Mouse (Mus musculus) T-cell, adult 66 days (primary cell): ENCODE results near the gene Clasrp. TPM values are rescaled to one million over a fixed set of nuclear protein-coding genes. Genes with fewer than 3 reads are reported as not detected.

ENCODE experiments used
- total RNA-seq, 2 experiments: library from RNA; stranded (reverse); gene quantifications; 3 replicates in 1 of 2; 4 replicates in 1 of 2; pipeline ENCODE4 v1.2.4; 2023

Clasrp gene
- total RNA-seq = 10 to 100 TPM; 85.5 to 85.6 TPM

DNA sequence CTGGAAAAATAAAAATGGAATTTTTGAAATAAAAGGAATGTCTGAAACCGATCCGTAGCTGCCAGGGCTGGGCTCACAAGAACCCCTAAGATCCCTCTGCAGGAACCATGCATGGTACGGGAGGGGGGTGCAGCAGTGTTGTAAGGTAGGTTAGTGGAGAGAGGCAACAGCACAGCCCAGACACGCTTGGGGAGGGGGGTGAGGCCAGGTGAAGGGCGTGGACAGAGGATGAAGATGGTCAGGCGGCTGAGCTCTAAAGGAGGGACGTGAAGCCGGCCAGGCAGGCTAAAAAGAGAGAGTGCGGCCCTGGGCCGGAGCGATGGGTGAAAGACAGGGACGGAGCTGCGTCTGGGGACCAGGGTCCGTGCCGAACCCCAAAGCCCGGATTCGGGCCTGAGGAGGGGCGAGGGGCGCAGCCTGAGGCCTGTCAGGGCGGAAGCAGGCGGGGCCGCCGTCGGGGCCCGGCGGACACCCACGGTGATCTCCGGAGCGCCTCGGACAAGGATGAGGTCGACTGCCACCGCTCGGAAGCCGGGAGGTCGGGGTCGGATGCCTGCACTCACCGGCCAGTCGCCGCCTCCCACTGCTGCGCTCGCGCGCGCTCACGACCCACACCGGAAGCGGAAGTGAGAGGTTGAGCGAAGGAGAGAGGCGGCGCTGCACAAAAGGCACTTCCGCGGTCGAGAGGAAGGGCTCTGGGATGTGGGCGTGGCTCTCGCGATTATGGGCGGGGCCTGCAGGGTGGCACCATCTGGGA is at the start of gene Clasrp:
Gene Clasrp (minus strand): TSS at position 638 of the 757 bp plus-strand sequence.

DNA sequence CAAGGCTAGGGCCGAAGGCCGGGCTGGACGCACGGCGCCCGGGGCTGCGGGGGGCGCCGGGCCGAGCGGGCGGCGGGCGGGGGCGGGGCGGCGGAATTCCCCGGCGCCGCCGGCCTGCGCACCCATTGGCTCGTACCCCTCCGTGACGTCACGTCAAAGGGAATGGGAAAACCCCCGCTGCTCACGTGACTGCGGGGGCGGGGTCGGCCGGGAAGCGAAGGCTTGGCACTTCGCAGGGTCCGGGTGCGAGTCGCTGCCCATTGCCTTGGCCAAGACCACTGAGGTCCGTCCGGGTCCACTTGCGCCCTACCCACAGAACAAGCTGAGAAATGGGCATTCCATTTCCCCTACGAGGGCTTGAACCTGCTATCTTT is 25.1 kb upstream of the Clasrp start, which contains the start of gene Relb:
Gene Relb (minus strand): TSS at position 78 of the 374 bp plus-strand sequence.

DNA sequence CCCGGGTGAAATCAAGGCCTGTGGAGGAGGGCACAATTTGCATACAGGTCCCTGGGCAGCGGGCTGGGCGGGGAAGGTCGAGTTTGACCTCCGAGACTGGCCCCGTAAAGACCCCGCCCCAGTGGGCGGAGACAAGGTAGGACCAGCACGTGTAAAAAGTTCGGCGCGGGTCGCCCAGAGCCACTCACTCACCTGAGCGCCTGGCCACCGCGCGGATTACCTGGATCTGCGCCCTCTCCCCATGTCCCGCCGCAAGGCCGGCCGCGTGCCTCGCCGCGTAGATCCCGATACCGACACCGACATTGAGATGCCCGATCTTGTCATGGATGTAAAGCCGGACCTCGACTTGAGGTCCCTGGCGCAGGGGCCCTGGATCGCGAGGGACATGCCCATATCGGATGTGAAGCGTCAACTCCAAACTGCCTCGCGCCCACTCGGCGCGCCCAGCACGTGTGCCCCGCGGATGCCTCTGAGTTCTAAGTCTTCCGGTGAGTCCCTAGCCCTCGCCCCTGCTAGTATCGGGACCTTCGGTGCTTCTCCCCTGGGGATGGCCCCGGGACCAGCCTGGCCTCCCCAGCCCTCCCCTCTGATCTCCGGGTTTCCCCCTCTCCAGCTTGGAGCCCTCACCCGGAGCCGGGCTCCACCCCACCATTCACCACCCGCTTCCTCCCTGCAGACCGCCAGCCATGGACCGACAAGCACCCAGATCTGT is 27.0 kb downstream of the Clasrp start, which contains the start of the genes Zfp296 and Gemin7:
Gene Zfp296 (plus strand): TSS at position 147 of the 712 bp plus-strand sequence.
Gene Gemin7 (minus strand): TSS at position 455 of the 712 bp plus-strand sequence.

DNA sequence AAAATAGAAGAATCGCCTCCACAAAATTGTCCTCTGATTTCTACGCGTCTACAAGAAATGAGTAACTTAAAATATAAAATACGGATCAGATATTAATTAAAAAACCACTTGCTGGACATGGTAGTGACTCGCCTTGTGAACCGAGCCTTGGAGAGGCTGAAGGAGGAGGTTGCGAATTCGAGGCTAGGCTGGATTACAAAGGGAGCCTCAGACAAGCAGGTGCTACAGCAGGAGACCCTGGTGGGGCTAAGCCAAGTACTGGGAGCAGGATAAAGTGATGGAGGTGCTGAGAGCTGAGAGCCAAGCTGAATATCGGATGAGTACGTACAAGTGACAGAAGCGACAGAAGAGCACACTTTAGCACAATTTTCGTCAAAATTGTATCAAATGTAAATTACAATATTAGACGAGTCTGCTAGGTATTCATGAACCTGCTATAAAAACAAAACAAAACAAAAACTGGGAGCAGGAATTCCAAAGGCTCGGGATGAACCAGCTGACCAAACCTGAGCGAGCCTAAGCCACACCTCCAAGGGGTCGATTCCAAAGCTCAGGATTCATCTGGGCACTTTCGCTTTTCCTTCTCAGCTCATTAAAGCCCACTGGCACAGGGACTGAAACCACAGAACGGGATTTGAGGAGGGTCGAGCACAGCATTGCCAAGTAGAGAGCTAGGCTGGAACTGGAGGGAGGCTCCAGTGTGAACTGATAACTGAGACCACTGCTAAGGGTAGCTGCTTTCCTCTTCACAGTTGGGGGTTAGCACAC is 41.5 kb downstream of the Clasrp start, which contains the start of gene Ppp1r37:
Gene Ppp1r37 (minus strand): TSS at position 434 of the 768 bp plus-strand sequence.

Other genes with a start within 250 kb of the Clasrp start
- 10 to 100 TPM; 13.1 to 14.6 TPM for gene Cd3eap, start 245.0 kb downstream of the Clasrp start, total RNA-seq
- 1 to 10 TPM; 1.1 to 1.6 TPM for gene Ppp1r13l, start 244.7 kb downstream of the Clasrp start, total RNA-seq
- 10 to 100 TPM; 75.2 to 85.1 TPM for gene Ercc2, start 222.5 kb downstream of the Clasrp start, total RNA-seq
- gene Klc3, start 200.4 kb downstream of the Clasrp start, total RNA-seq = 1 to 10 TPM; 3.0 to 4.6 TPM
- gene Ckm, start 199.7 kb downstream of the Clasrp start, total RNA-seq = not detected
- 10 to 100 TPM; 25.0 to 29.2 TPM for gene Mark4, start 145.7 kb downstream of the Clasrp start, total RNA-seq
- not detected for gene Exoc3l2, start 141.2 kb downstream of the Clasrp start, total RNA-seq
- 1 to 10 TPM; 4.8 to 5.1 TPM for gene Bloc1s3, start 96.1 kb downstream of the Clasrp start, total RNA-seq
- 10 to 100 TPM; 19.2 to 22.3 TPM for gene Trappc6a, start 96.1 kb downstream of the Clasrp start, total RNA-seq
- under 1 TPM in 1 of 2 experiments, not detected in 1; 0.38 TPM for gene Nkpd1, start 86.6 kb downstream of the Clasrp start, total RNA-seq
- gene Ppp1r37, start 41.4 kb downstream of the Clasrp start, total RNA-seq = 10 to 100 TPM; 54.3 to 60.4 TPM
- 1 to 10 TPM; 2.5 TPM for gene Zfp296, start 27.2 kb downstream of the Clasrp start, total RNA-seq
- 10 to 100 TPM; 50.9 to 57.8 TPM for gene Gemin7, start 26.9 kb downstream of the Clasrp start, total RNA-seq
- 10 to 100 TPM; 50.3 to 55.7 TPM for gene Relb, start 25.0 kb upstream of the Clasrp start, total RNA-seq
- 10 to 100 TPM; 80.3 to 82.2 TPM for gene Clptm1, start 60.5 kb upstream of the Clasrp start, total RNA-seq
- gene Apoc2, start 73.5 kb upstream of the Clasrp start, total RNA-seq = not detected
- not detected for gene Gm44805, start 76.9 kb upstream of the Clasrp start, total RNA-seq
- gene Apoc4, start 77.0 kb upstream of the Clasrp start, total RNA-seq = not detected
- gene Apoc1, start 88.2 kb upstream of the Clasrp start, total RNA-seq = 1 to 10 TPM in 1 of 2 experiments, not detected in 1; 1.7 TPM
- gene Apoe, start 94.7 kb upstream of the Clasrp start, total RNA-seq = 10 to 100 TPM; 28.3 to 31.4 TPM
- gene Tomm40, start 111.0 kb upstream of the Clasrp start, total RNA-seq = 10 to 100 TPM; 55.3 to 66.2 TPM
- gene Nectin2, start 146.0 kb upstream of the Clasrp start, total RNA-seq = under 1 TPM in 1 of 2 experiments, not detected in 1; 0.38 TPM
- under 1 TPM in 1 of 2 experiments, not detected in 1; 0.24 TPM for gene Bcam, start 166.5 kb upstream of the Clasrp start, total RNA-seq
- gene Cblc, start 192.3 kb upstream of the Clasrp start, total RNA-seq = not detected
- 10 to 100 TPM; 29.5 to 32.2 TPM for gene Bcl3, start 218.3 kb upstream of the Clasrp start, total RNA-seq
- gene Gm19345, start 247.5 kb upstream of the Clasrp start, total RNA-seq = not detected